Mouse (Mus musculus) stomach, embryonic 16.5 days (tissue): ENCODE results near the gene Rassf1. TPM values are rescaled to one million over a fixed set of nuclear protein-coding genes. Genes with fewer than 3 reads are reported as not detected.
A peak's percentile ranks its signal among the peaks of the same experiment; 100 is the strongest.

Experiments
- ATAC-seq: fragments of 200-750 bp; cut with Nextera tagmentation; 2 replicates; pipeline ENCODE4 v1.8.0; 2017; ENCODE audit warnings: moderate number of reproducible peaks, moderate TSS enrichment; ENCODE audit not compliant: insufficient read depth, low FRiP score
- H3K27ac ChIP-seq: fragments of 300-500 bp; sonication (generic); 2 replicates; pipeline ENCODE4 v1.5.1; 2014; ENCODE audit warnings: low read length
- H3K27me3 ChIP-seq: fragments of 300-500 bp; sonication (generic); 2 replicates; pipeline ENCODE4 v1.6.1; 2014; ENCODE audit warnings: low read length, control low read depth, mixed read lengths; ENCODE audit not compliant: control insufficient read depth, insufficient read depth
- H3K36me3 ChIP-seq: fragments of 300-500 bp; sonication (generic); 2 replicates; pipeline ENCODE4 v1.6.1; 2014; ENCODE audit warnings: low read length; ENCODE audit not compliant: control insufficient read depth, insufficient read depth
- H3K4me1 ChIP-seq: fragments of 300-500 bp; sonication (generic); 2 replicates; pipeline ENCODE4 v1.6.1; 2014; ENCODE audit warnings: low read length, control low read depth, mixed read lengths; ENCODE audit not compliant: control insufficient read depth, insufficient read depth
- H3K4me2 ChIP-seq: fragments of 300-500 bp; sonication (generic); 2 replicates; pipeline ENCODE4 v1.6.1; 2014; ENCODE audit warnings: low read depth, low read length, mixed read lengths
- H3K4me3 ChIP-seq: fragments of 300-500 bp; sonication (generic); replicated peaks from 2 replicates; pipeline ENCODE4 v1.5.1; 2014; ENCODE audit warnings: mild to moderate bottlenecking, low read length
- H3K9ac ChIP-seq: fragments of 300-500 bp; sonication (generic); 2 replicates; pipeline ENCODE4 v1.6.1; 2014; ENCODE audit warnings: low read length
- H3K9me3 ChIP-seq: fragments of 300-500 bp; sonication (generic); replicated peaks from 2 replicates; pipeline ENCODE4 v1.6.1; 2016; ENCODE audit warnings: low read length, control low read depth; ENCODE audit not compliant: control insufficient read depth
- WGBS: fragments of 180-500 bp; shearing (Covaris S2); extraction: QIAGEN DNeasy Blood & Tissue Kit; methylation state at CpG from one replicate; pipeline ENCODE4 v1.1.7; 2014; 5-methylcytosine and 5-hydroxymethylcytosine counted together
- polyA plus RNA-seq: library from polyadenylated mRNA; unstranded; fragments of >200 nt; fragmentation: Nextera tagmentation; extraction: Ambion mirVana; gene quantifications from 2 replicates; pipeline ENCODE4 v1.2.1, GENCODE M21; 2015

The Rassf1 gene
- polyA plus RNA-seq, 1 experiment from 2014 or later = 63.8 TPM

GRCm38 (mm10) chr9:107611456-107612190 lies 60.3 kb downstream of the Rassf1 start:
- Histone ChIP-seq H3K4me3 (no peak overlapping the region; the same call in 1 of the 2 replicates), H3K27me3 (no peaks in the 10 kb centered on the region), H3K4me1 (peaks cover 41% of the 10 kb centered on the region), H3K36me3 (peaks cover 19% of the 10 kb centered on the region), H3K4me2 (peak overlapping the region; percentile 91), H3K9ac (peak overlapping the region; percentile 85), H3K27ac (peak overlapping the region; percentile 94), H3K9me3 (no peaks in the 10 kb centered on the region)
- WGBS = 68% methylated on average over 6 of the region's 6 CpGs
- ATAC-seq = no peak

Other genes with a start within 250 kb of the Rassf1 start
- 11.3 and 11.8 TPM in 2 replicates for gene Hemk1, start 213.2 kb upstream of the Rassf1 start, polyA plus RNA-seq
- 0.47 and 0.90 TPM in 2 replicates for gene 6430571L13Rik, start 211.0 kb upstream of the Rassf1 start, polyA plus RNA-seq
- 0.19 and 0.35 TPM in 2 replicates for gene Cacna2d2, start 151.9 kb upstream of the Rassf1 start, polyA plus RNA-seq
- gene Tmem115, start 17.6 kb upstream of the Rassf1 start, polyA plus RNA-seq = 38.1 and 40.2 TPM in 2 replicates
- 27.4 and 30.0 TPM in 2 replicates for gene Cyb561d2, start 9.4 kb upstream of the Rassf1 start, polyA plus RNA-seq
- 40.8 and 42.6 TPM in 2 replicates for gene Nprl2, start 9.3 kb upstream of the Rassf1 start, polyA plus RNA-seq
- 0.76 and 1.6 TPM in 2 replicates for gene Zmynd10, start 4.3 kb upstream of the Rassf1 start, polyA plus RNA-seq
- gene Tusc2, start 11.7 kb downstream of the Rassf1 start, polyA plus RNA-seq = 35.0 and 38.2 TPM in 2 replicates
- gene Hyal2, start 16.4 kb downstream of the Rassf1 start, polyA plus RNA-seq = 85.2 and 91.6 TPM in 2 replicates
- 14.9 and 16.8 TPM in 2 replicates for gene Hyal1, start 25.4 kb downstream of the Rassf1 start, polyA plus RNA-seq
- 17.4 and 20.4 TPM in 2 replicates for gene Naa80, start 27.3 kb downstream of the Rassf1 start, polyA plus RNA-seq
- 1.4 and 1.9 TPM in 2 replicates for gene Hyal3, start 29.3 kb downstream of the Rassf1 start, polyA plus RNA-seq
- 62.0 and 77.7 TPM in 2 replicates for gene Ifrd2, start 36.1 kb downstream of the Rassf1 start, polyA plus RNA-seq
- 14.9 and 16.3 TPM in 2 replicates for gene Sema3b, start 57.7 kb downstream of the Rassf1 start, polyA plus RNA-seq
- gene Gnai2, start 83.8 kb downstream of the Rassf1 start, polyA plus RNA-seq = 308 and 311 TPM in 2 replicates
- 13.0 and 15.1 TPM in 2 replicates for gene Slc38a3, start 118.0 kb downstream of the Rassf1 start, polyA plus RNA-seq
- gene Gnat1, start 128.2 kb downstream of the Rassf1 start, polyA plus RNA-seq = 0.42 and 2.0 TPM in 2 replicates
- gene Sema3f, start 158.9 kb downstream of the Rassf1 start, polyA plus RNA-seq = 15.1 and 16.8 TPM in 2 replicates
- 183 and 187 TPM in 2 replicates for gene Rbm5, start 219.4 kb downstream of the Rassf1 start, polyA plus RNA-seq